Mouse (Mus musculus) liver, adult 2 months (tissue): Measurements from ENCODE around the gene Sec63. TPM values are rescaled to one million over a fixed set of nuclear protein-coding genes. Genes with fewer than 3 reads are reported as not detected.

ENCODE experiments used
- DNase-seq: peaks from one replicate; pipeline ENCODE4 v3.0.0-alpha.2; 2011; ENCODE audit warnings: low read depth, low spot score; ENCODE audit errors: extremely low read depth
- H3K27ac ChIP-seq: fragments of 200-500 bp; replicated peaks from 2 replicates; pipeline ENCODE4 v1.5.1; 2012; ENCODE audit warnings: low read depth, mild to moderate bottlenecking, control low read depth, inconsistent platforms, low read length; ENCODE audit not compliant: insufficient read depth
- H3K27me3 ChIP-seq: fragments of 200-500 bp; 2 replicates; pipeline ENCODE4 v1.6.1; 2012; ENCODE audit warnings: mild to moderate bottlenecking, moderate library complexity, low read length, inconsistent platforms; ENCODE audit not compliant: control insufficient read depth, insufficient read depth
- H3K36me3 ChIP-seq: fragments of 200-500 bp; 2 replicates; pipeline ENCODE4 v1.6.1; 2012; ENCODE audit warnings: low read length, inconsistent platforms; ENCODE audit not compliant: control insufficient read depth, insufficient read depth
- H3K4me1 ChIP-seq: fragments of 200-500 bp; 2 replicates; pipeline ENCODE4 v1.6.1; 2011; ENCODE audit warnings: low read length; ENCODE audit not compliant: control insufficient read depth, insufficient read depth
- H3K4me3 ChIP-seq: fragments of 200-500 bp; 2 replicates; pipeline ENCODE4 v1.5.1; 2011; ENCODE audit warnings: low read depth, mild to moderate bottlenecking, control low read depth, low read length, moderate library complexity; ENCODE audit not compliant: insufficient read depth
- H3K79me2 ChIP-seq: fragments of 200-500 bp; 2 replicates; pipeline ENCODE4 v1.6.1; 2012; ENCODE audit warnings: inconsistent platforms, mild to moderate bottlenecking, low read length, moderate library complexity; ENCODE audit not compliant: control insufficient read depth, insufficient read depth
- H3K9ac ChIP-seq: fragments of 200-500 bp; 2 replicates; pipeline ENCODE4 v1.6.1; 2012; ENCODE audit warnings: low read depth, mild to moderate bottlenecking, control low read depth, inconsistent platforms, low read length
- CTCF ChIP-seq: fragments of 200-500 bp; IDR thresholded peaks from 2 replicates; pipeline ENCODE4 v1.5.1; 2011; ENCODE audit warnings: low read depth, low read length, control low read depth
- POLR2A ChIP-seq: fragments of 200-500 bp; IDR thresholded peaks from 2 replicates; pipeline ENCODE4 v1.6.1; 2011; ENCODE audit warnings: low read length, control low read depth; ENCODE audit not compliant: insufficient read depth; ENCODE audit errors: extremely low read depth
- WGBS: fragments of 180-500 bp; shearing (Covaris S2); methylation state at CpG from one replicate; pipeline ENCODE4 v1.1.7; 2018; 5-methylcytosine and 5-hydroxymethylcytosine counted together
- polyA plus RNA-seq: library from polyadenylated mRNA; depleted of rRNA; stranded (reverse); fragments of >200 nt; gene quantifications from 2 replicates; pipeline ENCODE4 v1.2.3, GENCODE M21; 2012; rRNA removed
- total RNA-seq: library from RNA; depleted of rRNA; stranded (reverse); fragments of >200 nt; gene quantifications from 2 replicates; pipeline ENCODE4 v1.2.3, GENCODE M21; 2014; rRNA removed

Gene Sec63
- total and polyA plus RNA-seq, 2 experiments = 12.5 to 42.8 TPM

GRCm38 (mm10) chr10:42869467-42869866 is 108.2 kb downstream of the Sec63 start:
- Histone ChIP-seq H3K79me2 (no peaks in the 10 kb centered on the region), H3K27me3 (no peaks in the 10 kb centered on the region), H3K4me3 (no peak overlapping the region), H3K9ac (no peak overlapping the region), H3K4me1 (no peaks in the 10 kb centered on the region), H3K27ac (no peak overlapping the region), H3K36me3 (no peaks in the 10 kb centered on the region)
- 71% methylated on average over 6 of the region's 6 CpGs for WGBS
- TF ChIP-seq POLR2A (no peak), CTCF (no peak)
- DNase-seq = no peak

GRCm38 (mm10) chr10:42872269-42873010 is 111.1 kb downstream of the Sec63 start:
- Histone ChIP-seq H3K27me3 (no peaks in the 10 kb centered on the region), H3K79me2 (no peaks in the 10 kb centered on the region), H3K4me3 (no peak overlapping the region), H3K9ac (no peak overlapping the region), H3K36me3 (no peaks in the 10 kb centered on the region), H3K27ac (no peak overlapping the region), H3K4me1 (no peaks in the 10 kb centered on the region)
- no peak for DNase-seq
- WGBS = 91% methylated on average over 15 of the region's 15 CpGs
- TF ChIP-seq POLR2A (no peak), CTCF (no peak)

- H3K36me3 ChIP-seq = no peaks in the 10 kb centered on the region
- TF ChIP-seq CTCF (no peak), POLR2A (no peak)
- H3K4me3 ChIP-seq = no peak overlapping the region
- no peak overlapping the region for H3K9ac ChIP-seq
- 91% methylated on average over 7 of the region's 7 CpGs for WGBS
- no peaks in the 10 kb centered on the region for H3K27me3 ChIP-seq
- no peak for DNase-seq
- H3K27ac ChIP-seq = no peak overlapping the region
- H3K79me2 ChIP-seq = no peaks in the 10 kb centered on the region
- H3K4me1 ChIP-seq = no peaks in the 10 kb centered on the region
Observed at GRCm38 (mm10) chr10:42873077-42873595, 111.8 kb downstream of the Sec63 start.

- H3K4me1 ChIP-seq = no peaks in the 10 kb centered on the region
- H3K4me3 ChIP-seq = no peak overlapping the region
- no peak for DNase-seq
- WGBS = 75% methylated on average over 5 of the region's 5 CpGs
- H3K27ac ChIP-seq = no peak overlapping the region
- H3K36me3 ChIP-seq = no peaks in the 10 kb centered on the region
- no peaks in the 10 kb centered on the region for H3K79me2 ChIP-seq
- TF ChIP-seq POLR2A (no peak), CTCF (no peak)
- H3K9ac ChIP-seq = no peak overlapping the region
- H3K27me3 ChIP-seq = no peaks in the 10 kb centered on the region
Observed at GRCm38 (mm10) chr10:42876172-42876571, 114.9 kb downstream of the Sec63 start.

GRCm38 (mm10) chr10:42879269-42879681 is 118.0 kb downstream of the Sec63 start:
- Histone ChIP-seq H3K4me3 (no peak overlapping the region), H3K9ac (no peak overlapping the region), H3K27ac (no peak overlapping the region), H3K79me2 (no peaks in the 10 kb centered on the region), H3K4me1 (no peaks in the 10 kb centered on the region), H3K36me3 (no peaks in the 10 kb centered on the region), H3K27me3 (no peaks in the 10 kb centered on the region)
- no peak for DNase-seq
- 77% methylated on average over 5 of the region's 5 CpGs for WGBS
- TF ChIP-seq CTCF = no peak
- no peak for TF ChIP-seq POLR2A

GRCm38 (mm10) chr10:42879682-42880081 is 118.4 kb downstream of the Sec63 start:
- Histone ChIP-seq H3K9ac (no peak overlapping the region), H3K79me2 (no peaks in the 10 kb centered on the region), H3K4me3 (no peak overlapping the region), H3K27ac (no peak overlapping the region), H3K4me1 (no peaks in the 10 kb centered on the region), H3K27me3 (no peaks in the 10 kb centered on the region), H3K36me3 (no peaks in the 10 kb centered on the region)
- TF ChIP-seq POLR2A (no peak), CTCF (no peak)
- WGBS = 80% methylated on average over 5 of the region's 5 CpGs
- no peak for DNase-seq

Other genes with a start within 250 kb of the Sec63 start
- gene Nr2e1, start 177.9 kb upstream of the Sec63 start, total RNA-seq = not detected in 2 replicates
- gene Nr2e1, start 177.9 kb upstream of the Sec63 start, polyA plus RNA-seq = not detected in 2 replicates
- 13.3 and 15.4 TPM in 2 replicates for gene Ostm1, start 177.7 kb upstream of the Sec63 start, total RNA-seq
- 7.0 and 7.2 TPM in 2 replicates for gene Ostm1, start 177.7 kb upstream of the Sec63 start, polyA plus RNA-seq
- gene Scml4, start 98.9 kb downstream of the Sec63 start, total RNA-seq = 0.20 and 0.28 TPM in 2 replicates
- 0.30 and 0.50 TPM in 2 replicates for gene Scml4, start 98.9 kb downstream of the Sec63 start, polyA plus RNA-seq